ENCODE assay signal across 23 mouse cellular contexts in the genomic region with DNA sequence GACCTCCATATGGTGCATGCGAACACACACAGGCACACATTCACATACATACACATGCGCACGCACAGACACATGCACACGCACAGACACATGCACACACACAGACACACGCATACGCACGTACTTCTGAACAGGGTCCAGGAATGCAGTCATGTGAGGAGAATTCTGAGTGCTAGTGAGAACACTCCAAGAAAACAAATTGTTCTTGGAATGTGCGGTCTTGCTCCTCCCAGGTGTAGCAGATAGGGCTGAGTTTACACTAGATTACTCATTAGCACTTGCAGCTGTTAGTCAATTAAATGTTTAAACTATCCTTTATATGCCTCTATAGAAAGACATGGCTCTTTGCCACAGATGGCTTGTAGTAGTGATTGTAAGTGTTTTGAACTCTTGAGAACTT. TPM values are rescaled to one million over a fixed set of nuclear protein-coding genes. Genes with fewer than 3 reads are reported as not detected.
DNase-seq lines count a peak whose midpoint lies in the region; ATAC-seq lines count a peak whose summit lies in the region.
"Had no signal": no experiment of that assay in that cellular context is flagged by ENCODE, and none has a peak within 500 bp of the region (broad histone marks: within the 10 kb centered on the region; RNA-seq: fewer than 3 reads in every experiment).

No protein-coding gene starts in this region.

- no peak overlapping the region for H3K9ac ChIP-seq in kidney, embryonic 15.5 days
- no peak overlapping the region for H3K9ac ChIP-seq in lung, embryonic 15.5 days
- H3K9ac ChIP-seq: embryonic facial prominence, embryonic 15.5 days; forebrain, embryonic 15.5 days; hindbrain, embryonic 12.5 days; liver, embryonic 15.5 days; midbrain, embryonic 12.5 days had no signal

- no peak overlapping the region for H3K4me2 ChIP-seq in kidney, embryonic 15.5 days
- H3K4me2 ChIP-seq in lung, embryonic 15.5 days, result no peak overlapping the region
- H3K4me2 ChIP-seq: embryonic facial prominence, embryonic 15.5 days; forebrain, embryonic 15.5 days; hindbrain, embryonic 12.5 days; liver, embryonic 15.5 days; midbrain, embryonic 12.5 days had no signal

- H3K27me3 ChIP-seq in kidney, embryonic 15.5 days, result 0 out of 2 replicates have a peak, but pooled peaks cover 7% of the 10 kb centered on the region
- no peaks in the 10 kb centered on the region for H3K27me3 ChIP-seq in lung, embryonic 15.5 days
- H3K27me3 ChIP-seq: embryonic facial prominence, embryonic 15.5 days; forebrain, embryonic 15.5 days; hindbrain, embryonic 12.5 days; liver, embryonic 15.5 days; midbrain, embryonic 12.5 days had no signal

- H3K4me1 ChIP-seq in kidney, embryonic 15.5 days, result no peaks in the 10 kb centered on the region
- H3K4me1 ChIP-seq in lung, embryonic 15.5 days, result no peaks in the 10 kb centered on the region
- H3K4me1 ChIP-seq: embryonic facial prominence, embryonic 15.5 days; forebrain, embryonic 15.5 days; hindbrain, embryonic 12.5 days; limb, embryonic 10.5 days; liver, embryonic 15.5 days; midbrain, embryonic 12.5 days had no signal

- no peaks in the 10 kb centered on the region for H3K9me3 ChIP-seq in kidney, embryonic 15.5 days (replicated peaks)
- H3K9me3 ChIP-seq in lung, embryonic 15.5 days, result no peaks in the 10 kb centered on the region
- H3K9me3 ChIP-seq: embryonic facial prominence, embryonic 15.5 days; forebrain, embryonic 15.5 days; hindbrain, embryonic 12.5 days; limb, embryonic 10.5 days; liver, embryonic 15.5 days; midbrain, embryonic 12.5 days had no signal

- no peak for ATAC-seq in kidney, embryonic 15.5 days (replicated peaks; ENCODE audit: low FRiP score)
- peak; percentile 69 for ATAC-seq in lung, embryonic 15.5 days (ENCODE audit: borderline replicate concordance, extremely low read depth, low FRiP score, low TSS enrichment)
- ATAC-seq: CD4-positive, CD25-positive, alpha-beta regulatory T cell, adult 4 months; forebrain, embryonic 15.5 days had no signal

- peak; percentile 15 for DNase-seq in kidney, adult 18-20 months
- DNase-seq in R1 (ENCODE audit: low read depth, low spot score), result peak; percentile 12
- peak; percentile 58 for DNase-seq in lung, postnatal 36 days
- no peak for DNase-seq in Muller cell, postnatal 12 days (ENCODE audit: inconsistent ontology term)
- no peak for DNase-seq in B cell, adult 2 months
- DNase-seq in urinary bladder, postnatal 36 days (ENCODE audit: low spot score in 2 of 2), result no peak
- DNase-seq: adrenal gland, postnatal 36 days; cerebellum, adult 9-10 months; gastrocnemius, postnatal 14 days; heart, adult 2 months; liver; thymus, postnatal 25 days had no signal

- H3K4me3 ChIP-seq in kidney, embryonic 15.5 days (replicated peaks), result no peak overlapping the region
- no peak overlapping the region for H3K4me3 ChIP-seq in lung, embryonic 15.5 days
- H3K4me3 ChIP-seq: embryonic facial prominence, embryonic 15.5 days; forebrain, embryonic 15.5 days; heart, adult 2 months; hindbrain, embryonic 12.5 days; left cerebral cortex, adult 2 months; limb, embryonic 10.5 days; liver, embryonic 15.5 days; midbrain, embryonic 12.5 days had no signal

- 87% methylated on average over 8 of the region's 8 CpGs for WGBS in kidney, embryonic 15.5 days
- WGBS in lung, embryonic 15.5 days, result 76% methylated on average over 8 of the region's 8 CpGs

- 0 out of 2 replicates have a peak, but pooled peaks cover 7% of the 10 kb centered on the region for H3K36me3 ChIP-seq in kidney, embryonic 15.5 days
- no peaks in the 10 kb centered on the region for H3K36me3 ChIP-seq in lung, embryonic 15.5 days
- H3K36me3 ChIP-seq: forebrain, embryonic 15.5 days; hindbrain, embryonic 12.5 days; liver, embryonic 15.5 days; midbrain, embryonic 12.5 days had no signal

- no peak overlapping the region for H3K27ac ChIP-seq in kidney, embryonic 15.5 days
- no peak overlapping the region for H3K27ac ChIP-seq in lung, embryonic 15.5 days
- H3K27ac ChIP-seq: embryonic facial prominence, embryonic 15.5 days; forebrain, embryonic 15.5 days; heart, adult 2 months; hindbrain, embryonic 12.5 days; left cerebral cortex, adult 2 months; limb, embryonic 10.5 days; liver, embryonic 15.5 days; midbrain, embryonic 12.5 days had no signal

RNA-seq across cellular contexts. Expression of gene Slc25a53, which starts 7.2 kb away (rescaled TPM):
- 8.6 and 10.6 TPM in 2 replicates for polyA plus RNA-seq in kidney, embryonic 15.5 days (2015; fragmentation: Nextera tagmentation; extraction: Ambion mirVana)
- polyA plus RNA-seq in lung, embryonic 15.5 days (2015; fragmentation: Nextera tagmentation; extraction: Ambion mirVana), result 12.1 and 14.6 TPM in 2 replicates

RNA-seq across cellular contexts. Expression of gene Fam199x, which starts 18.5 kb away (rescaled TPM):
- polyA plus RNA-seq in kidney, embryonic 15.5 days (2015; fragmentation: Nextera tagmentation; extraction: Ambion mirVana), result 12.0 and 12.6 TPM in 2 replicates
- polyA plus RNA-seq in lung, embryonic 15.5 days (2015; fragmentation: Nextera tagmentation; extraction: Ambion mirVana), result 10.9 and 11.2 TPM in 2 replicates

RNA-seq across cellular contexts. Expression of gene Zcchc18, which starts 38.0 kb away (rescaled TPM):
- polyA plus RNA-seq in kidney, embryonic 15.5 days (2015; fragmentation: Nextera tagmentation; extraction: Ambion mirVana), result 23.4 and 27.9 TPM in 2 replicates
- polyA plus RNA-seq in lung, embryonic 15.5 days (2015; fragmentation: Nextera tagmentation; extraction: Ambion mirVana), result 11.0 and 11.4 TPM in 2 replicates

RNA-seq across cellular contexts. Expression of gene Tmsb15b1, which starts 54.2 kb away (rescaled TPM):
- polyA plus RNA-seq in kidney, embryonic 15.5 days (2015; fragmentation: Nextera tagmentation; extraction: Ambion mirVana), result 23.3 and 27.1 TPM in 2 replicates
- 19.0 and 22.2 TPM in 2 replicates for polyA plus RNA-seq in lung, embryonic 15.5 days (2015; fragmentation: Nextera tagmentation; extraction: Ambion mirVana)
- polyA plus RNA-seq: heart, adult 2 months; small intestine, adult 2 months had no signal

RNA-seq across cellular contexts. Expression of gene Tmsb15l, which starts 54.2 kb away (rescaled TPM):
- polyA plus RNA-seq in kidney, embryonic 15.5 days (2015; fragmentation: Nextera tagmentation; extraction: Ambion mirVana), result 1.8 and 2.4 TPM in 2 replicates
- polyA plus RNA-seq in lung, embryonic 15.5 days (2015; fragmentation: Nextera tagmentation; extraction: Ambion mirVana), result 2.9 and 3.5 TPM in 2 replicates

Comparison
In these comparisons a context has a peak if more than half of its experiments do, and no peak if none do; other contexts are left out.
1. DNase-seq: peak in kidney, adult 18-20 months (single experiment), R1 (single experiment) and lung, postnatal 36 days (single experiment); none in Muller cell, postnatal 12 days (single experiment), B cell, adult 2 months (0 of 2) and urinary bladder, postnatal 36 days (0 of 2).